Mouse (Mus musculus) left cerebral cortex, adult 2 months (tissue): ENCODE measurements around the gene Pth1r. TPM values are rescaled to one million over a fixed set of nuclear protein-coding genes. Genes with fewer than 3 reads are reported as not detected.
"Not testable (repeated sequence)": the region's sequence is repeated elsewhere in the genome, so short reads cannot be mapped to it uniquely, and the experiment has no call there.

Source experiments
- DNase-seq, 2 experiments: peaks; one replicate each; pipeline ENCODE4 v3.0.0; 2021 to 2022; ENCODE audit warnings: low spot score in 2 of 2, mixed read lengths in 1 of 2; ENCODE audit errors: extremely low spot score in 1 of 2
- H3K27ac ChIP-seq: fragments of 200-600 bp; 2 replicates; pipeline ENCODE4 v1.8.1; 2022
- H3K4me3 ChIP-seq: fragments of 200-600 bp; 2 replicates; pipeline ENCODE4 v1.8.1; 2022
- CTCF ChIP-seq: fragments of 200-600 bp; IDR thresholded peaks from 2 replicates; pipeline ENCODE4 v1.8.1; 2022; ENCODE audit warnings: antibody characterized with exemption, mild to moderate bottlenecking, moderate library complexity
- intact Hi-C: fragments of 180-260 bp; cut with DNase I; formaldehyde crosslinking; loops from one replicate; pipeline ENCODE4 v1.15.1; 2025
- total RNA-seq, 2 experiments: library from RNA; stranded (reverse); gene quantifications; 2 replicates each; pipeline ENCODE4 v1.2.3; 2021

Gene Pth1r
- total RNA-seq, 2 experiments from 2014 or later: 5.8 to 7.2 TPM

GRCm38 (mm10) chr9:110686472-110686871 lies 60.5 kb downstream of the Pth1r start:
- no peak for DNase-seq
- intact Hi-C loops: no loop called here
- no peak overlapping the region for H3K4me3 ChIP-seq
- H3K27ac ChIP-seq: no peak overlapping the region
- no peak for TF ChIP-seq CTCF

GRCm38 (mm10) chr9:110685591-110685990 lies 61.4 kb downstream of the Pth1r start:
- Histone ChIP-seq H3K27ac (peak overlapping the region; percentile 83), H3K4me3 (no peak overlapping the region)
- DNase-seq: no peak
- intact Hi-C loops: loop anchor here (2.0 kb wide), 1 partner anchor 29 kb away; the partner anchor contains the start of gene Ccdc12
- TF ChIP-seq CTCF: no peak

DNA sequence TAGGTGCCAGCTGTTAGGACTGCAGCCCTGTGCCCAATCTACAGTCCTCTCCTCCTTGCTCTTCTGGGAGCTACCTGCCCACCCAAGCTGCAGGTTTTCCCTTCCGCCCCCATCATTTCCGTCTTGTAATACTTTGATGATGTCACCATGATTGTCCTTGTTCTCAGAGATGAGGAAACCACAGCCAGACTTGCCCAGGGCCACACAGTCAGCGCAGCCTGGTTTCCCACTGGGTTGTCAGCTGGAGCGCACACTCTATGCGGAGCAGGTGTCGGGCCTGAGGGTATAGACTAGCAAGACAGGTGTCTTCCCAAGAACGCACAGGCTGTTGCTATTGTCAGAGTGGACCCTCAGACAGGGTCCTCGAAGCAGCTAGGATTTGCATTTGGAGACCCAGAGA lies 61.8 kb downstream of the Pth1r start:
- H3K27ac ChIP-seq: peak overlapping the region; percentile 83
- DNase-seq: no peak
- H3K4me3 ChIP-seq: no peak overlapping the region
- intact Hi-C loops: loop anchor here (2.0 kb wide), 1 partner anchor 28 kb away; the partner anchor contains the start of gene Ccdc12
- no peak for TF ChIP-seq CTCF

DNA sequence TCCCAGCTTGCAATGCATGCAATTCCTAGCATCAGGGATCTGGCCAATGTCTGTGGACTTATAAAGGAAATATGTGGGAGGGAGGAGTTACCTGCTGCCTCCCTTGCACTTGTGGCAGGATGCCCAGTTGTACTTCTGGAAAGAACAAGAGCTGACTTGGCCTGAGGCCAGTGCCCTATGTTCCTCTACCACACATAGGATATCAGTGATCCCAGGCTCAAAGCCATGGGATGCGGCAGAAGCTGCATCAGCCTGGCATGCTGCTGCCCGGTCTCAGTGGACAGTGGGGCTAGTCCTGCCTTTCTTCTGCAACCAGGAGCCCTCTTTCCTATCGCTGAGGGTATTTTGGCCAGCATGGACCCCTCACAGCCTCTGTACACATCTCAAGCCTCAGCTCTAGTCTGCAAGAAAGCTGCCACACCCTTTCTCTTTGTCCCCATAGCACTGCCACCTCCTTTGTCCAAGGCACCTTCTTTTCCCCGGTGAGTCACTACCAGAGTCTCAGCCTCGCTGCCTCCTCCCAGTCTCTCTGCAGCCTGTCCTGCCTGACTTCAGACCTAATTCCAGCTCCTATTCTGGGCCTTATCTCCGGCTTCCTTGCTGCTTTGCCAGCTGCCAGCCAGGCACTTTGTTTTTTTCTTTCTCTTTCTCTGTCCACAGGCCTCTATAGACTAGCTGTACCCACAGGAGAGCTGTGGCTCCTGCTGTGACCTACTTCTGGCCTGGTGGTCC lies 62.7 kb downstream of the Pth1r start:
- Histone ChIP-seq H3K4me3 (no peak overlapping the region), H3K27ac (peak overlapping the region; percentile 83)
- TF ChIP-seq CTCF: no peak
- intact Hi-C loops: loop anchor here (2.0 kb wide), 1 partner anchor 27 kb away; the partner anchor contains the start of gene Ccdc12
- peak; percentile 56 for DNase-seq

DNA sequence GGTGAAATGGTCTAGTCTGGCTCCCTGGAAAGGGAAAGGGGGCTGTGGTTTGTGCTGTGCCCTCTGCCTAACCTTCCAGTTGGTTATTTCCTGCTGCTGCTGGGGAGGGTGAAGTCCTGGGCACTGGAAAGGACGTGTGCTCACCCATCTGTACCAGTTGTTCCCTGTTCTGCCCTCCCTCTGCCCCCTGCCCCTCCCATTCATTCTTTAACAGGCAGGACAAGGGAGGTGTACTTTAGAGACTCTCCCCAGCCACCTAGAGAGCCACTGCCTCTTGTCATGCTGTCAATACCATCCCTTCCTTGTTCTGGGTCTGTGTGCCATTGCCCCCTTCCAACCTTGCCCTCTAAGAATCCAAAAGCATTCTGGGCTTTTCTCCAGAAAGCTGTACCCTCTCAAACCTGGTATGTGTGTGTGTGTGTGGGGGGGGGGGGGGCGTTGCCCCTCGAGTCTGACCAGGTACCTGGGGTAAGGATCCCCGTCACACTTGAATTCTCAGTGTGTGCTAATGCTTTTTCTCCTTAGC lies 63.3 kb downstream of the Pth1r start:
- intact Hi-C loops: loop anchor here (2.0 kb wide), 1 partner anchor 27 kb away; the partner anchor contains the start of gene Ccdc12
- TF ChIP-seq CTCF: no peak
- H3K4me3 ChIP-seq: no peak overlapping the region
- no peak for DNase-seq
- H3K27ac ChIP-seq: peak overlapping the region; percentile 83

DNA sequence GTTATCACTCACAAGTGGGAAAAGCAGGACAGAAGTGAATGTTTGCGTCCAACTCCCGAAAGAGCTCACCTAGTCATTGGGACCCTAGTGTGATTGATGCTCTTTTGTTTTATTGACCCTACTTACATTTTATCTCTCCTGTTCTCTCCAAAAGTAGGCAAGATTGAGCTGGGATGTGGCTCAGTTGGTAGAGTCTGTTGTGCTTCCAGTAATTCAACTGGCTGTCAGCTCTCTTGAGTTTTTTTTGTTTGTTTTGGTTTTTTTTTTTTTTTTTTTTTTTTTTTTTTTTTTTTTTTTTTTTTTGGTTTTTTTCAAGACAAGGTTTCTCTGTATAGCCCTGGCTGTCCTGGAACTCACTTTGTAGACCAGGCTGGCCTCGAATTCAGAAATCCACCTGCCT lies 64.2 kb downstream of the Pth1r start:
- intact Hi-C loops, H3K27ac ChIP-seq, DNase-seq, H3K4me3 ChIP-seq: not testable (repeated sequence)

- peak overlapping the region; percentile 67 for H3K27ac ChIP-seq
- intact Hi-C loops: no loop called here
- no peak for TF ChIP-seq CTCF
- H3K4me3 ChIP-seq: no peak overlapping the region
- no peak for DNase-seq
Observed at GRCm38 (mm10) chr9:110682255-110682654, 64.7 kb downstream of the Pth1r start.

DNA sequence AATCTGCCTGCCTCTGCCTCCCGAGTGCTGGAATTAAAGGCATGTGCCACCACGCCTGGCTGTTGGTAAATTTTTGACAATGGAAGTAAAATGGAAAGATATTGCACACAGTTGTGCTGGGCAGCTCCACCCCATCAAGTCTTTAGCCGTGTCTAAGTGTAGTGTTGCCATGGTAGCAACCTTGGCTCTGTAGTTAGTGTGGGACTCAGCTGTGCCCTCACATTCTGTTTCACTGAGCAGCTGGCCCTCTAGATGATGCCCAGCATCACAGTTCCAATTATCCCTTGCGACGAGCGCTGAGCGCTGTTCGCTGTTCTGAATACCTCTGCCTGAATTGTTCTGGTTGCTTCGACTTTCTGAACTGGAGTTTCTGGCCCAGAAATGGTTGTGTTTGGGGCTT lies 65.1 kb downstream of the Pth1r start:
- H3K27ac ChIP-seq: peak overlapping the region; percentile 67
- no peak for TF ChIP-seq CTCF
- H3K4me3 ChIP-seq: no peak overlapping the region
- intact Hi-C loops: no loop called here
- no peak for DNase-seq

DNA sequence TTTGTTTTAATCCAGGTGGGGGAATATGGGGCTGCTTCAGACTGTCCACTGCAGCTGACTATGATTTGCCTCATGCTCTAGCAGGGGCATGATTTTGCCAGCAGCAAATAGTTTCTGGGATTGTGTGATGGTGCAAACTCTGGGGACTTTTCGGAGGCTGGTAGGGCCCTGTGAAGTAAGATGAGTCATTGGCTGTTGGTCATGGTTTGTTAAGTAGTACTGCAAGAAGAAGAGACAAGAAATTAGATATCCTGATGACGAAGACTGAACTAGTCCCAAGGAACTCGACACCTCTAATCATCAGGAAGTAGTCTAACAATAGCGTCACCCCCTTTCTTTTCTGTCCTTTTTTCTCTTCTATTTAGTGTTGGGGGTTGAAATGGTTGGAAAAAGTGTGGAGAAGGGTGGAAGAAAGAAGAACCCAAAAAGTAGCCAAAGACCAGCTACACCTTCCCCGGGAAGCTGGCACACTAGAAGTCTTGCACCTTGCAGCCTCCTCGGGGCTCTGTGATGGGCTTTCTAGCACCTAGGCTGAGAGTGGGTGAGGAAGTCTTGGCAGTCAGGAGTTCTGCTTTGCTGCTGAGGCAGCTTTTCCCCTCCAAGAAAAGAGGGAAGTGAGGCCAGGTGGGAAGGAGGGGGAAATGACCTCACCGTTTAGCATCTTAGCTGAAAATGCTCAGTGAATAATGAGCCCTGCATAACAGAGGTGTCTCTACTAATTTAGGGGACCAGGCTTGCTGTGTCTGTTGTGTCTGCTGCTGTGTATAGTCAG lies 66.0 kb downstream of the Pth1r start:
- intact Hi-C loops: no loop called here
- no peak for TF ChIP-seq CTCF
- H3K4me3 ChIP-seq: no peak overlapping the region
- H3K27ac ChIP-seq: peak overlapping the region; percentile 67
- DNase-seq: no peak

GRCm38 (mm10) chr9:110678886-110679285 lies 68.1 kb downstream of the Pth1r start:
- H3K27ac ChIP-seq: no peak overlapping the region; the same call in 1 of the 2 replicates
- H3K4me3 ChIP-seq: no peak overlapping the region
- TF ChIP-seq CTCF: no peak
- DNase-seq: no peak
- intact Hi-C loops: no loop called here

DNA sequence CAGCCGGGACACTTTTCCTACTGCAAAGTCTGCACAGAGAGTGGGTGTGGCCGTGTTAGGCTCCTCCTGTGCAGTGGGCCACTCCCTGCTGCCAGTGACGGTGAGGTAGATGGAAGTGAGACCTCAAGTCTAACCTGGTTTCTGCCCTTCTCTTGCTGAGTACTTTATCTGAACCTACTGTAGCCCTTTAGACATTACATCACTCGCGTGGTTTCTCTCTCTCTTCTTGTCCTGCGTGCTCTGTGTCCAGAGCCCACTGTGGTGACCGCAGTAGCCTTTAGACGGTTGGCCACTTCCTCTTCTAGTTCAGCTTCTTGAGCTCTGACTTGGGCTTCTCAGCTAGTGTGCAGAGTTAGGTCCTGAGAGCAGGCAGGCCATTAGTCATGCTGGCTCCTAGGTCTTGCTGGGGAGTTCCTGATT lies 70.4 kb downstream of the Pth1r start:
- Histone ChIP-seq H3K4me3 (no peak overlapping the region), H3K27ac (no peak overlapping the region)
- no peak for TF ChIP-seq CTCF
- intact Hi-C loops: no loop called here
- no peak for DNase-seq
